Mouse (Mus musculus) left cerebral cortex, postnatal 36 days (tissue): ENCODE measurements around the gene Gpd1. TPM values are rescaled to one million over a fixed set of nuclear protein-coding genes. Genes with fewer than 3 reads are reported as not detected.
A peak's percentile ranks its signal among the peaks of the same experiment; 100 is the strongest.

ENCODE experiments used
- DNase-seq, 2 experiments: peaks; one replicate each; pipeline ENCODE4 v3.0.0; 2021 to 2022; ENCODE audit warnings: low spot score in 2 of 2, mixed read lengths in 1 of 2
- intact Hi-C: fragments of 180-260 bp; cut with DNase I; formaldehyde crosslinking; loops from one replicate; pipeline ENCODE4 v1.15.1; 2025
- total RNA-seq, 2 experiments: library from RNA; stranded (reverse); gene quantifications; 2 replicates each; pipeline ENCODE4 v1.2.3; 2021

Gpd1 gene
- total RNA-seq: 100 to 1,000 TPM in 1 of 2 experiments, 10 to 100 TPM in 1; 89.9 to 104 TPM

DNA sequence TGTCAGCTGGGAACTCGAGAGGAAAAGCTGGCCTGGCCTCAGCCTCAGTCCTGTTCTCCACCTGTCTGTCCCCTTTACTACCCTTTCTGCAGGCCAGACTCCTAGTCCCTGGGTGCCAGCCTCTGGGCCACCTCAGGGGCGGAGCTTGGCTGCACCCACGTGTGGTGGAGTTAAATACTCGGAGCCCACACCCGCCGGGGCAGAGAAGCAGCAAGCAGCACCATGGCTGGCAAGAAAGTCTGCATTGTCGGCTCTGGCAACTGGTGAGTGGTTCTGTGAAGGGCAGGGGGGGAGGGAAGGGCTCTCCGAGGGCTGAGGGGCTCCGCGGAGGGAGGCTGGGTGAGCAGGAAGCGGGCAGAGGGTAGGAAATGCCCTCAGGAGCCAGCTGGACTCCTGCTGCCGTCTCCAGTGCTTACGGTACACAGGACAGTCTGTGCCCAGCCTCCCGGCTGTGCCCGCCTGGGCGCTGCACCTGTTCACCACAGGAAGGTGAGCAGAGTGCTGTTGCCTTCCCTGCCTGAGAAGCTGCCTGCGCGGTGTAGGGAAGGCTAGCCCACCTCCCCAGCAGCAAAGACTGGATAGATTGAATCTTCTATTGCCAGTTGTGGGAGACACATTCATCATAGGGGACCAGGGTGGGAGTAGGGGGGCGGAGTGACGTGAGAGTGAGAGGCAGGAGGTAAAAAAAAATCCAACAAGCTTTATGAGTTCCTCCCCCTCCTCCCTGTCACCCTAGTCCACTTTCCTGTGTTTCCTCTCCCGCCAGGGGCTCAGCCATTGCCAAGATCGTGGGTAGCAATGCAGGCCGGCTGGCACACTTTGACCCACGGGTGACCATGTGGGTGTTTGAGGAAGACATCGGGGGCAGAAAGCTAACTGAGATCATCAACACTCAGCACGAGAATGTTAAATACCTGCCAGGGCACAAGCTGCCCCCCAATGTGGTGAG, at the start of gene Gpd1:
Gene Gpd1, plus strand, starts transcription at position 130 of the 949 bp plus-strand sequence.
- intact Hi-C loops: loop anchor here (2.0 kb wide), 1 partner anchor 15 kb away; the partner anchor contains the start of gene Smarcd1
- DNase-seq: peak; percentile 73 to 75

DNA sequence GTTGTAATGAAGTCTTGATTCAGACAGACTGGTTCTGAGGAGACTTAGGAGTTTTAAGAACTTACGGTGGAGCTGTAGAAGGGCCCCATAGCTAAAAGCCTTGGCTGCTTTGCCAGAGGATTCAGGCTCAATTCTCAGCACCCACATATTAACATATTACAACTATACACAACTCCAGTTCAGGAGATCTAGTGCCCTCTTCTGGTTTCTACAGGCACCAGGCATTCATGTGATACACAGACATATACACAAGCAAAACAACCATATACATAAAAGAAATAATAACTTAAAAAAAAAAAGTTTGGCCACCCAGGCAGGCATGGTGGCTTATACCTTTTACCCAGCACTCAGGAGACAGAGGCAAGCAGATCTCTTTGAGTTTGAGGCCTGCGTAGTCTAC, 49.8 kb upstream of the Gpd1 start:
- intact Hi-C loops: no loop called here
- no peak for DNase-seq

DNA sequence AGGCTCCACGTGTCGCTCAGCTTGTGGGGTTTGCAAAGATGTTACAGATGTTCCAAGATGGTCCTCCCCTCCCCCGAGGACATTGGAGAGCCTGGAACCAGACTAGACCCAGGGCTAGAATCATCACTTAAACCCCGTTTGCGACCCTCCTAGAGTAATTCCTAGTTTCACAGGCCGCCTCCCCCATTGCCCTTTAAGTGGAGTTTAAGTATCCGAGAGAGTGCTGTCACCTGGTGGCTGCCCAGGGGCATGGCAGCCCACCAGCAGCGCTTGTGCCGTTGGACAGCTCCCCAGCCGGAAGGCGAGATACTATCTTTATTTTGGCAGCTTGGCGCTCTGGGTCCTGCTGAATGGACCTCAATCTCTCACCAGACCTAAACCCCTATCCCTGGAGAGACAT, 48.4 kb upstream of the Gpd1 start:
- DNase-seq: peak; percentile 74 to 76
- intact Hi-C loops: loop anchor here (1.0 kb wide), 1 partner anchor 73 kb away; no protein-coding TSS in a partner anchor

DNA sequence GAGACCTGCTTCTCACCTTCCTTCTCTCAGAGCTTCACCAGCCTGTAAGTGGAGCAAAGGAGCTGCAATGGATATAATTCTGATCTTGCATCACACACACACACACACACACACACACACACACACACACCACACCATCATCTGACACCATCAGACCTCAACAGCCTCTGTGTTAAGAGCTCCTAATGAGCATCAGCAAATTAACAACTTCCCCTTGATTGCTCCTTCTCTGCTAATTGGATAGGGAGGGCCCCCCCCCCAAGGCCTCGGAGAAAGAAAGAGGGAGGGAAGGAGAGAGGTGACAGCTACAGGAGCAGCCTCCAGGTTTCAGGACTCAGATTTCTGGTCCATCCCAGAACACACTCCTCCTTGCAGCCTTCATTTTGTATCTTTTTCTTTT, 47.9 kb upstream of the Gpd1 start:
- DNase-seq: no peak
- intact Hi-C loops: loop anchor here (1.0 kb wide), 1 partner anchor 73 kb away; no protein-coding TSS in a partner anchor

DNA sequence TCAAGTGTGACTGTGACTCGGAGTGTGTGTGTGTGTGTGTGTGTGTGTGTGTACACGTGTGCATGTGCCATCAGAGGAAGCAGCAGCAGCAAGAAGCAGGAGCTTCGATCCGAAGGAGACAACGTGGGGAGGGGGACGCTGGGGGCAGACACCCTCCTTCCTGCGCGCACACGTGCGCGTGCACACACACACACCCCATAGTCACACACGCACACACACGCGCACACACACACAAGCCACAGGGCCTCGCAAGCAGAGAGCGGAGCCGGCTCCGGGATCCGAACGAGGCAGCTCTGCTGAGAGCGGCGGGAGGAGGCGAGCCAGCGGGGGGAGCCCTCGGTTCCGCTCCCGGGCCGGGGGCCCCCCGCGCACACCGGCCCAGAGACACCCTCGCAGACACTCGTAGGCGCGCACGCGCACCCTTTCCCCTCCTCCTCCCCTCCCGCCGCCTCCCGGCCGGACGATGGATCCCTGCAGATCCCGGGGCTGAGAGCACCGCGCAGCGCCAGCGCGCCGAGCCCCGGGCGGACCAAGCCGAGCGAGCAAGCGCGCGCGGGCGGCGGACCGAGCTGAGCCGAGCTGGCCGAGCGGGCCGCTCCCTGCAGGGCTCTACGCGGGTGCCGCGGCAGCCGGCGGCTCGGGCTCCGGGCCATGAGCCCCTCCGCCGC, 47.0 kb upstream of the Gpd1 start, which contains the start of gene Asic1:
Gene Asic1, plus strand, starts transcription at position 215 of the 668 bp plus-strand sequence.
- intact Hi-C loops: loop anchor here (5.0 kb wide), 1 partner anchor 168 kb away; no protein-coding TSS in a partner anchor
- peak; percentile 80 to 86 for DNase-seq

DNA sequence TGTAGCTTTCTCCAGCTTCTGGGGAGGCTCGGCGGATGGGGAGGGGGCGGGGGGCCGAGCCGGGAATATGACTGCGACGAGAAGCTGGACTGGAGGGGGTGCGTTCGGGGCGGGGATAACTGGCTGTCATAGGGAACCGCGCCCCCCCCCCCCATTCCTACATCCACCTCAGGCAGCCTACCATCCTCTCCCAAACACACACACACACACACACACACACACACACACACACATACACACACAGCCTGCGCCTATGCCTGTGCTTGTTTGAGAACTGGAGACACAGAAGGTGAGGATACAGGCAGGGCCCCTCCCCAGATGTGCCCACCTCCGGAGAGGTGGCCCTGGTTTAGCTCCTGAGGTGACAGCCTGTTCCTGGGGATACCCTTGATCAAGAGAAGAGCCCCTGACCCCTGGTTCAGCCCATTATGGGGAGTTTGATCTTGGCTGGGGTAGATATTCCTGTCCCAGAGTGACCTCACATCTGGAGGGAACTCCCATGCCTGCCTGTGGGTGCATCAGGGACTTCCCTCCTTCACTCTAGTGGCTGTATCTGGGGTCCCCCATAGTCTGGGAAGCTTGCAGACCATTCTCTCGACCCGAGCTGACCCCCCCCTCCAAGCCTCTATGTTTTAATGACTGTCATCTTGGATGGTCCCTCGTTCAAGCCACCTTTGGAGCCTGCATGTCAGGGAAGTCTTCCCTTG, 46.2 kb upstream of the Gpd1 start:
- intact Hi-C loops: loop anchor here (5.0 kb wide), 1 partner anchor 169 kb away; no protein-coding TSS in a partner anchor

DNA sequence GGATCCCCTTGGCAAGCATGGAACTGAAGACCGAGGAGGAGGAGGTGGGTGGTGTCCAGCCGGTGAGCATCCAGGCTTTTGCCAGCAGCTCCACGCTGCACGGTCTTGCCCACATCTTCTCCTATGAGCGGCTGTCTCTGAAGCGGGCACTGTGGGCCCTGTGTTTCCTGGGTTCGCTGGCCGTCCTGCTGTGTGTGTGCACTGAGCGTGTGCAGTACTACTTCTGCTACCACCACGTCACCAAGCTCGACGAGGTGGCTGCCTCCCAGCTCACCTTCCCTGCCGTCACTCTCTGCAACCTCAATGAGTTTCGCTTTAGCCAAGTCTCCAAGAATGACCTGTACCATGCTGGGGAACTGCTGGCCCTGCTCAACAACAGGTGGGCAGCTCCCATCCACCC, 45.5 kb upstream of the Gpd1 start:
- peak in 1 of 2 experiments; percentile 46 for DNase-seq
- intact Hi-C loops: loop anchor here (5.0 kb wide), 1 partner anchor 169 kb away; no protein-coding TSS in a partner anchor

More for the DNA sequence above, 46.2 kb upstream of the Gpd1 start:
- DNase-seq: no peak

DNA sequence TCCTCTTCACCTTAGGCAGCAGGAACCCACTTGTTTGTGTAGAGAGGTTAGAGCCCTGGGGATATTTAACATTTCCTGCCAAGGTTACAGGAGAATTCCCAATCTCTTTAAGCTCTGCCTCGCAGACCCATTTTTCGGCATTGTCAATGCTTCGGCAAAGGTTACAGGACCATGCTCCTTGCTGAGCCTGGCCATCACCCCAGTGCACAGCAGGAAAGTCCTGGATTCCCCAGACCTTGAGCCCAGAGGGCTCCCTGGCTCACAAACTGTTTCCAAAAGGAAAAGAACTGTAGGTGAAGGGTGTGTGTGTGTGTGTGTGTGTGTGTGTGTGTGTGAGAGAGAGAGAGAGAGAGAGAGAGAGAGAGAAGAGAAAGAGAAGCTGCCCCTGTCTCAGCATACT, 42.4 kb upstream of the Gpd1 start:
- intact Hi-C loops: loop anchor here (5.0 kb wide), 1 partner anchor 173 kb away; no protein-coding TSS in a partner anchor

DNA sequence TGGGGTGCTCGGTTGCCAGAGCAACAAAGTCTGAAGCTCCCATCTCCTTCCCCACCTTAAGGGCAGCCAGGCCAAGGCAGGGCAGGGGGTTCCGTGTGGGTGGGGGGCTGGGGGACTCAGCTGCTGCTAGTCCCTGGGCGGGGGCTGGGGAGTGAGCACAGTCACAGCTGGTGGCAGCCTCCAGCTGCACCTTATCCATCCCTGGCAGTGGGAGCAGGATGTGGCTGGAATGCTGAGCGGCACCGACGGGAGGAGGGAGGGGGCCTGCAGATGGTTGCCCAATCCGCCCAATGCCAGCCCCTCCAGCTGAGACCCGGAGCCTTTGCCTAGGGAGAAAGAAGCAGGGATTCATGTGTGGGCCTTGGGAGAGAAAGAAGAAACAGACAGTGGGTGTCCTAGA, 40.2 kb upstream of the Gpd1 start:
- DNase-seq: no peak
- intact Hi-C loops: no loop called here

More for the DNA sequence above, 42.4 kb upstream of the Gpd1 start:
- DNase-seq: no peak

DNA sequence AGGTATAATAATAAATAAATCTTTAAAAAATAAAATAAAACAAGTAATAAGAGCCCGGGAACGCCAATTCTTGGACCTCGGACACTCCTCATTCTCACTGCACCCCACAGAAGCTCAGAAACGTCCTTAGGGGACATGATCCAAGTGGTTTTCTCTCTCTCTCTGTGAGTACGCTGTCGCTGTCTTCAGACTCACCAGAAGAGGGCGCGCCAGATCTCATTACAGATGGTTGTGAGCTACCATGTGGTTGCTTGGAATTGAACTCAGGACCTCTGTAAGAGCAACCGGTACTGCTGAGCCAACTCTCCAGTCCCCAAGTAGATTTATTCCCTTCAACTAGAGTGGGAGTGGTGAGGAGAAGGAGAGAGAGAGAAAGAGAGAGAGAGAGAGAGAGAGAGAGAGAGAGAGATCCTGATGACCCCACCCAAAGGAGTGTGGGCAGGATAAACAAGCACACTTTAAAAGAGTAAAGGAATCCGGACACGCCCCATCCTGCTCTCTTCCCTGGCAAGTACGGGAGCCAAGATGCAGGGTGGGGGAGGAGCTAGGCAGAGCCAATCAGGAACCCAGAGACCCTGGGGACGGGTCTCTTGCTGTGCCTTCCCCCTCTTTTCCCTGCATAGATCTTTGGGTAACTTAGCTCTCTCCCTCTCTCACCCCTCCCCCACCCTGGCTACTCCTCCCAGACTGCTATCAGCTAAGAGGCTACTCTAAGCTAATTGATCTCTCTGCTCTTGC, 39.1 kb upstream of the Gpd1 start:
- intact Hi-C loops: no loop called here
- DNase-seq: no peak

DNA sequence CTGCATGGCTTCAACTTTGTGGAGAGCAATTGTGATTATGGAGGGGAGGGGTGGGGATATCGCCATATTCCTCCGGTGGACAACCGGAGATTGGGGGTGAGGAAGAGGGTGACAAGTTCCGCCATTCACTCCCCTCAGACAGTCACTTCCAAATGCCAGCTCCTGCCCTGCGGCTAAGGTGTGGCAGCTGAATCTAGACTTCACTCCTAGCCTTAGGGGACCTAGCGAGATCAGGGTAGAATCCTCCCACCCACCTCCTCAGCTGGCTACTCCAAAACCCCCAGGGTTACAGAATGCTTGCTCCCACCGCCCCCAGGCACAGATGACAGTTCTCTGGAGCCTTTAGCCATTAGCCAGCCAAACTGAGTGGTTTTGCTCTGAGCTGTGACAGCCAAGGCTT, 38.3 kb upstream of the Gpd1 start:
- intact Hi-C loops: no loop called here
- no peak for DNase-seq

DNA sequence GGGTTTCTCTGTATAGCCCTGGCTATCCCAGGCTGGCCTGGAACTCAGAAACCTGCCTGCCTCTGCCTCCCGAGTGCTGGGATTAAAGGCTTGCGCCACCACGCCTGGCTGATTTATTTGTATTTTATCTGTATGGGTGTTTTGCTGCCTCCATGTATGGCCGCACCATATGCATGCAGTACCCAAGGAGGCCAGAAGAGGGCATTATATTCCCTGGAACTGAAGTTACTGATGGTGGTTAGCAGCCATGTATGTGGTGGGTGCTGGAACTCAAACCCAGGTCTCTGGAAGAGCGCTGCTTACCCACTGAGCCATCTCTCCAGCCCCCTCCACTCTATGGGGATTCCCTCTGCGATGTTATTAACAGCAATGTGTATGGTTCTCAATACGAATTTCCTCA, 34.4 kb upstream of the Gpd1 start:
- no peak for DNase-seq

DNA sequence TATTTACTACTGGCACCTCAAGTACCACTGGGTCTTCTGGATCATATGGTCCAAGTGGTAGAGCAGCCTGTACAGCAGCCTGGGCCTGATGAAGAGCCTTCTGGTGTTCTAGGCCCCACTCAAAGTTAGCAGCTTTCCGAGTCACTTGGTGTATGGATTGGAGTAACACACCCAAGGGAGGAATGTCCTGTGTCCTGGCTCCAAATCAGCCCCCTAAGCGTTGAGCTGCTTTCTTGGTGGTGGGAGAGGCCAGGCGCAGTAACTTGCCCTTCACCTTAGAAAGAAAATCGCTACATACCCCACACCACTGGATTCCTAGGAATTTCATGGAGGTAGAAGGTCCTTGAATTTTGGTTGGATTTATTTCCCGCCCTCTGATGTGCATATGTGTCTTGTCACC, 33.2 kb upstream of the Gpd1 start:
- intact Hi-C loops: no loop called here

More for the DNA sequence above, 34.4 kb upstream of the Gpd1 start:
- intact Hi-C loops: no loop called here

DNA sequence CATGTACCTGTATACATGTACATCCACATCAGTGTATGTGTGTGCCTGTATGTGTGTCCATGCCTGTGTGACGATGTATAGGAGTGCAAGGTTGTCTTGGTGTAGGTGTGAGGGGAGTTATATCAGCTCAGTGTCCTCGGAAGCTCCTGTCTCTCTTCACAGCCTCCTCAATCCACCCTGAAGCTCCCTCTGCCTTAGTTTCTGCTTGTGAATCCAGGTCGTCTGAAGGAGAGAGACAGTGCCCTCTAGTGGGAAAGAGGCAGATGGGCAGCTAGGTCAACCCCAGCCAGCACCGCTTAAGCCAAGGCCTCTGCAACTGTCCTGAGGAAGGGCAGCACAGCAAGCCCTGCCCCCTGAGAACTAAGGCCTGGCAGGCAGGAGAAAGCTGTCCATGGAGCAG, 28.6 kb upstream of the Gpd1 start:
- peak in 1 of 2 experiments; percentile 64 for DNase-seq
- intact Hi-C loops: loop anchor here (1.0 kb wide), 1 partner anchor 92 kb away; no protein-coding TSS in a partner anchor

More for the DNA sequence above, 33.2 kb upstream of the Gpd1 start:
- DNase-seq: no peak

DNA sequence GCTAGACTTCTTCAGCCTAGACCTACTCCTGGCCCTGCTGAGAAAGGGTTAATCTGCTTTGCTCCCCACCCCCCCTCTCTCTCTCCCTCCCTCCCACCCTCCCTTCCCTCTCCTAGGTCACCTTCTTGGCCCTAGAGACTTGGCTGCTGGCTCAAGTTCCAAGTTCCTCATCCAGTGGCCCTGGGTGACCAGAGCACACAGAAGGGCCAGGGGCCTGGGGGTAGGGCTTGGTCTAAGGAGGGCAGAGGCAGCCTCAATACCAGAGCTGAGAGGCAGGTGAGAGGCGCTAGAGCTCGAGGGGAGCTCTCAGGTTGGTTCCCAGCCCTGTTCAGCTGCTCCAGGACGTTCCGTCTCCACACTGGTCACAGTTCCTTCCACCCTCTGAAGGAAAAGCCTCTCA, 26.4 kb upstream of the Gpd1 start:
- DNase-seq: no peak
- intact Hi-C loops: no loop called here

DNA sequence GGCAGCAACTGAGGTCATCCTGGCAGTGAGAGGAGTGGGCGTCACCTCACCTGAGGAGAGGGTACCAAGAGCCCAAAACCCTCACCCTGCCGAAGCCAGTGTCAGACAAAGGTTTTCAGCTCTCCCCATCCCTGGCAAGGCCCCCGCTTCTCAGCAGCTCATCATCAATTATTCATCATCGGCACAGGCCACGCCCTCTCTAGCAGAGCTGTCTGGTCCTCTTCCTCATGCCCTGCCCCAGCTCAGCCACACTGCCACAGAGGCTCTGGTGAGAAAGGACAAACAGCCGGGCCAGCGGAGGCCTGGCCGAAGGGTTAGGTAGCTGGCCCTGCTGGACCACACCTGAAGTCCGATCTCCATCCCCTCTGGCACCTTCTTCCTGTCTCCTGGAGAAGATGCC, 25.3 kb upstream of the Gpd1 start:
- no peak for DNase-seq
- intact Hi-C loops: no loop called here

DNA sequence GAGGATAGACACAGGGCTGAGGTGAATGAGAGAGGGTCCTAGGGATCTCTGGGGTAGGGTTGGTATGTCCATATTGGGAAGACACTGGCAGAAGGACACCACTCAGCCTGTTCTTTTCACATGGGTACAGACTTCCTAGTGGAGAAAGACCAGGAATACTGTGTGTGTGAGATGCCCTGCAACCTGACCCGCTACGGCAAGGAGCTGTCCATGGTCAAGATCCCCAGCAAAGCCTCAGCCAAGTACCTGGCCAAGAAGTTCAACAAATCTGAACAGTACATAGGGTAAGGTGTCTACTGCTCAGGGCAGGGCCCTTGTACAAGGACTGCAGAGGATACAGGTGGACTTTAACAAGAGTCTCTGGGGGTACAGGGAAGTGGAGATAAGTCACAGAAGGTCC, 20.0 kb upstream of the Gpd1 start:
- no peak for DNase-seq
- intact Hi-C loops: no loop called here

DNA sequence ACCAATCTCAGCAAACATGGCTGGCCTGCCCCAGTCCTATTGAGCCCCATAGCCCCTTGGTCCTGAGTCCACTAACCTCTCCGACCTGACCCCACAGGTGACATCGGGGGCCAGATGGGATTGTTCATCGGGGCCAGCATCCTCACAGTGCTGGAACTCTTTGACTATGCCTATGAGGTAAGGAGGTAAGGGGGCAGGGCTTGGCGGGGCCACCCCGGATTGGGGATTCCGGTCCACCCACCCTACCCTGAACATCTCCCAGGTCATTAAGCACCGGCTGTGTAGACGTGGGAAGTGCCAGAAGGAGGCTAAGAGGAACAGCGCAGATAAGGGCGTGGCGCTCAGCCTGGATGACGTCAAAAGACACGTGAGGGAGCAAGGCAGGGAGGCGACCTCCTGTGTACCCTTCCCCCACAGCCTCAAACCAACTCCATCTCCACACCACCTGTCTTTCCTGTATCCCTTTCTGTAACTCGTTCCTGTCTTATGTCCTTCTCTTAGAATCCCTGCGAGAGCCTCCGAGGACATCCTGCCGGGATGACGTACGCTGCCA, 18.7 kb upstream of the Gpd1 start:
- DNase-seq: peak in 1 of 2 experiments; percentile 54
- intact Hi-C loops: no loop called here
